Mouse (Mus musculus): ENCODE measurements around the gene Vill. TPM values are rescaled to one million over a fixed set of nuclear protein-coding genes. Genes with fewer than 3 reads are reported as not detected.

Gene Vill
- polyA plus RNA-seq, 1 experiment = 11.4 TPM

DNA sequence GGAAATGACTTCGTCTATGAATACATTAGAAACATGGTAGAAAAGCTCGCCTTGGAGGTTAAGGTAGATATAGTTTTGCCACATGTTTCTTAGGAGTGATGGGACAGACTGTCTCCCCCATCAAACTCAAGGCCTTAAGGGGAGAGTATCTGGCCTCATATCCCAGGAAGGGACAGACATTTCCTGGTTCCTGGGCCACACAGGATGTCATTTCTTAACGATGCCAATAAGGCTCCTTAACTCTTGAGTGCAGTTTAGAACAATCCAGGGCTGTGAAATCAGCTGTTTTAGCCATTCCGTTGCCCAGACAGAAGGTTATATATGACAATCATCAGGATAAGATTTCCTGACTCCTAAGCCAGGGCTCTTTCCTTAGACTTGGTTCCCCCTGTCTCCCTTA is 21.5 kb upstream of the Vill start:
- Histone ChIP-seq H3K36me3 (ENCODE audit: control insufficient read depth, insufficient read depth, low read length) (no peaks in the 10 kb centered on the region), H3K4me1 (ENCODE audit: control insufficient read depth, insufficient read depth, low read length) (peaks cover 7% of the 10 kb centered on the region), H3K27me3 (ENCODE audit: control insufficient read depth, insufficient read depth, low read length) (no peaks in the 10 kb centered on the region), H3K4me3 (ENCODE audit: control insufficient read depth, low read depth, low read length) (no peak overlapping the region), H3K27ac (ENCODE audit: control insufficient read depth, insufficient read depth, low read depth, low read length) (no peak overlapping the region)
- TF ChIP-seq POLR2A (IDR thresholded peaks at IDR 0.05; ENCODE audit: control insufficient read depth, low read depth, low read length) (no peak), CTCF (IDR thresholded peaks at IDR 0.05; ENCODE audit: control insufficient read depth, insufficient read depth, insufficient replicate concordance, low read depth, low read length) (no peak)

DNA sequence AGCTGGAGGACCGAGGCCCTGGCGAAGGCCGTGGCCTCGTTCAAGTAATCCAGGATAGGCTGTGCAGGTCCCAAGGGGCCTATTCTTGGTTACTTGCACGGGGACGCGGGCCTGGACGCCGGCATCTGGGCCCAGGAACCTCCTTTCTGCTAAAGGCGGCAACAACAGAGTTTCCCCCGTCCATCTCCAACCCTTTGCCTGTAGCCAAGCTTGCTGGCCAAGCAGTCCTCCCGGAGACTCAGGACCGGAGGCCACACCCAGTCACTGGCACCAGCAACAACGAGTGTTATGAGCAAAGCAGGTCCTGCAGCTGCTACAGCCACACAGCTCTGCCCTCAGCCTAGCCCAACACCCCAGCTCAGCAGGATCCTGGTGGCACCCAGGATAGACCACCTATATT is 20.8 kb upstream of the Vill start:
- Histone ChIP-seq H3K27me3 (ENCODE audit: control insufficient read depth, insufficient read depth, low read length) (no peaks in the 10 kb centered on the region), H3K4me3 (ENCODE audit: control insufficient read depth, low read depth, low read length) (no peak overlapping the region), H3K36me3 (ENCODE audit: control insufficient read depth, insufficient read depth, low read length) (no peaks in the 10 kb centered on the region), H3K27ac (ENCODE audit: control insufficient read depth, insufficient read depth, low read depth, low read length) (peak overlapping the region; percentile 59), H3K4me1 (ENCODE audit: control insufficient read depth, insufficient read depth, low read length) (peaks cover 7% of the 10 kb centered on the region)
- TF ChIP-seq CTCF (IDR thresholded peaks at IDR 0.05; ENCODE audit: control insufficient read depth, insufficient read depth, insufficient replicate concordance, low read depth, low read length) (no peak), POLR2A (IDR thresholded peaks at IDR 0.05; ENCODE audit: control insufficient read depth, low read depth, low read length) (no peak)

DNA sequence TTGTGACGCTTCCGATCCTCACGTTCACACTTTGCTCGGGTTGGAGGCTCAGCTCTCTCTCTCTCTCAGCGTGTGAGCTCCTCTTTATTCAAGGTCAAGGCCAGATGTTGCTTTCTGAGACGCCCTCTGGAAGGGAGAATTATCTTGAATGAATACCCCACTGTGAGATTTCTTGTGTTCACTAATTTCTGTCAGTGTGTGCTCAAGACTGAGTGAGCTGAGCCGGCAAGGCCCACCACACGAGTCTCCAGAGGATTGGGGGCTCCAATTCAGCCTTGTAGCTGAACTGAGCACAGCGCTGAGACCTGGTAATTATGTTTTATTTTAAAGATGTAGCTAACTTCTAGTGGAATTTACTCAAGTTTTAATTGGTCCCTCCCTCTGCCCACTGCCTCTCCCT is 20.0 kb upstream of the Vill start:
- TF ChIP-seq CTCF (IDR thresholded peaks at IDR 0.05; ENCODE audit: control insufficient read depth, insufficient read depth, insufficient replicate concordance, low read depth, low read length) (no peak), POLR2A (IDR thresholded peaks at IDR 0.05; ENCODE audit: control insufficient read depth, low read depth, low read length) (no peak)
- peak overlapping the region; percentile 59 for H3K27ac ChIP-seq (ENCODE audit: control insufficient read depth, insufficient read depth, low read depth, low read length)
- H3K4me1 ChIP-seq (ENCODE audit: control insufficient read depth, insufficient read depth, low read length) = peaks cover 7% of the 10 kb centered on the region
- no peak overlapping the region for H3K4me3 ChIP-seq (ENCODE audit: control insufficient read depth, low read depth, low read length)
- H3K36me3 ChIP-seq (ENCODE audit: control insufficient read depth, insufficient read depth, low read length) = no peaks in the 10 kb centered on the region
- H3K27me3 ChIP-seq (ENCODE audit: control insufficient read depth, insufficient read depth, low read length) = no peaks in the 10 kb centered on the region

GRCm38 (mm10) chr9:119033111-119033921 is 19.3 kb upstream of the Vill start:
- H3K4me1 ChIP-seq (ENCODE audit: control insufficient read depth, insufficient read depth, low read length) = peaks cover 7% of the 10 kb centered on the region
- H3K27me3 ChIP-seq (ENCODE audit: control insufficient read depth, insufficient read depth, low read length) = no peaks in the 10 kb centered on the region
- H3K27ac ChIP-seq (ENCODE audit: control insufficient read depth, insufficient read depth, low read depth, low read length) = no peak overlapping the region
- TF ChIP-seq CTCF (IDR thresholded peaks at IDR 0.05; ENCODE audit: control insufficient read depth, insufficient read depth, insufficient replicate concordance, low read depth, low read length) (no peak), POLR2A (IDR thresholded peaks at IDR 0.05; ENCODE audit: control insufficient read depth, low read depth, low read length) (no peak)
- no peaks in the 10 kb centered on the region for H3K36me3 ChIP-seq (ENCODE audit: control insufficient read depth, insufficient read depth, low read length)
- H3K4me3 ChIP-seq (ENCODE audit: control insufficient read depth, low read depth, low read length) = no peak overlapping the region

- TF ChIP-seq CTCF (IDR thresholded peaks at IDR 0.05; ENCODE audit: control insufficient read depth, insufficient read depth, insufficient replicate concordance, low read depth, low read length) = no peak
- TF ChIP-seq POLR2A (IDR thresholded peaks at IDR 0.05; ENCODE audit: control insufficient read depth, low read depth, low read length) = no peak
- Histone ChIP-seq H3K27ac (ENCODE audit: control insufficient read depth, insufficient read depth, low read depth, low read length) (no peak overlapping the region), H3K4me3 (ENCODE audit: control insufficient read depth, low read depth, low read length) (no peak overlapping the region), H3K36me3 (ENCODE audit: control insufficient read depth, insufficient read depth, low read length) (no peaks in the 10 kb centered on the region), H3K4me1 (ENCODE audit: control insufficient read depth, insufficient read depth, low read length) (peaks cover 7% of the 10 kb centered on the region), H3K27me3 (ENCODE audit: control insufficient read depth, insufficient read depth, low read length) (no peaks in the 10 kb centered on the region)
These were observed 18.5 kb upstream of the Vill start for GRCm38 (mm10) chr9:119034069-119034468.

- Histone ChIP-seq H3K36me3 (ENCODE audit: control insufficient read depth, insufficient read depth, low read length) (no peaks in the 10 kb centered on the region), H3K4me1 (ENCODE audit: control insufficient read depth, insufficient read depth, low read length) (peaks cover 5% of the 10 kb centered on the region), H3K27me3 (ENCODE audit: control insufficient read depth, insufficient read depth, low read length) (no peaks in the 10 kb centered on the region), H3K4me3 (ENCODE audit: control insufficient read depth, low read depth, low read length) (no peak overlapping the region), H3K27ac (ENCODE audit: control insufficient read depth, insufficient read depth, low read depth, low read length) (no peak overlapping the region)
- TF ChIP-seq CTCF (IDR thresholded peaks at IDR 0.05; ENCODE audit: control insufficient read depth, insufficient read depth, insufficient replicate concordance, low read depth, low read length) = no peak
- no peak for TF ChIP-seq POLR2A (IDR thresholded peaks at IDR 0.05; ENCODE audit: control insufficient read depth, low read depth, low read length)
These were observed 17.6 kb upstream of the Vill start for GRCm38 (mm10) chr9:119034676-119035665.

DNA sequence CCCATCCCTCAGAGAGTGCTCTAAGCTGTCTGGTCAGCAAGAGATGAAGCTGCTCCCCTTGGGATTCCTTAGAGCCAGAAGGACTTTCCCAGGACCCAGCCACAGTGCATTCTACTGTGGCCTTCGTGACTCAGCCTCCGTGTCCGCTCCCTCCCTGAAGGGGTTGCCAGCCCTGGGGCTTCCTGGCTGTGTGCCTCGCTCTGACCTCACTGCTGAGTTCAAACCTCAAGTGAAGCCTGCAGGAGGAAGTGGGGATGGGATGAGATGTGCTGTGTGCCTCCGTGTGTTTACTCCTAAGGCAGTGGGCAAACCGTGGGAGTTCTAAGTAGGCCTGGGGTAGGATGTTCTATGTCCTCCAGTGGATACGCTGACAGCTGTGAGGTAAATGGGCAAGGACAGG is 16.7 kb upstream of the Vill start:
- no peak for TF ChIP-seq CTCF (IDR thresholded peaks at IDR 0.05; ENCODE audit: control insufficient read depth, insufficient read depth, insufficient replicate concordance, low read depth, low read length)
- TF ChIP-seq POLR2A (IDR thresholded peaks at IDR 0.05; ENCODE audit: control insufficient read depth, low read depth, low read length) = no peak
- H3K4me3 ChIP-seq (ENCODE audit: control insufficient read depth, low read depth, low read length) = no peak overlapping the region
- no peaks in the 10 kb centered on the region for H3K27me3 ChIP-seq (ENCODE audit: control insufficient read depth, insufficient read depth, low read length)
- H3K4me1 ChIP-seq (ENCODE audit: control insufficient read depth, insufficient read depth, low read length) = peaks cover 5% of the 10 kb centered on the region
- H3K36me3 ChIP-seq (ENCODE audit: control insufficient read depth, insufficient read depth, low read length) = no peaks in the 10 kb centered on the region
- no peak overlapping the region for H3K27ac ChIP-seq (ENCODE audit: control insufficient read depth, insufficient read depth, low read depth, low read length)
